Mouse (Mus musculus): ENCODE data around the gene Ackr3. TPM values are rescaled to one million over a fixed set of nuclear protein-coding genes. Genes with fewer than 3 reads are reported as not detected.

Ackr3 gene
- polyA plus RNA-seq, 2 experiments = 1.9 to 3.3 TPM

- DNase-seq (ENCODE audit: low read depth in 3 of 3, low spot score in 3 of 3) = no peak
- Histone ChIP-seq H3K4me3 (ENCODE audit: insufficient read depth in 1 of 2, low read depth in 2 of 2, low read length in 2 of 2) (no peak overlapping the region), H3K36me3 (replicated peaks; ENCODE audit: control insufficient read depth, insufficient read depth, low read depth) (no peaks in the 10 kb centered on the region), H3K27me3 (ENCODE audit: control insufficient read depth, insufficient read depth, low read length) (no peaks in the 10 kb centered on the region), H3K4me2 (ENCODE audit: low read depth) (no peak overlapping the region), H3K9ac (replicated peaks) (no peak overlapping the region), H3K27ac (no peak overlapping the region), H3K4me1 (replicated peaks; ENCODE audit: control insufficient read depth in 2 of 2, insufficient read depth in 2 of 2, low read length in 1 of 2) (no peaks in the 10 kb centered on the region), H3K9me3 (ENCODE audit: control insufficient read depth, low read length) (no peaks in the 10 kb centered on the region)
- 36% methylated on average over 5 of the region's 5 CpGs for WGBS (ENCODE audit: insufficient replicate concordance)
- ATAC-seq (ENCODE audit: insufficient read depth) = no peak
- no peak for TF ChIP-seq EP300 (IDR thresholded peaks at IDR 0.05; ENCODE audit: low read depth)
- TF ChIP-seq CTCF (IDR thresholded peaks at IDR 0.05; ENCODE audit: low read depth) = no peak
Measured at GRCm38 (mm10) chr1:90177978-90178377, 25.8 kb upstream of the Ackr3 start.

DNA sequence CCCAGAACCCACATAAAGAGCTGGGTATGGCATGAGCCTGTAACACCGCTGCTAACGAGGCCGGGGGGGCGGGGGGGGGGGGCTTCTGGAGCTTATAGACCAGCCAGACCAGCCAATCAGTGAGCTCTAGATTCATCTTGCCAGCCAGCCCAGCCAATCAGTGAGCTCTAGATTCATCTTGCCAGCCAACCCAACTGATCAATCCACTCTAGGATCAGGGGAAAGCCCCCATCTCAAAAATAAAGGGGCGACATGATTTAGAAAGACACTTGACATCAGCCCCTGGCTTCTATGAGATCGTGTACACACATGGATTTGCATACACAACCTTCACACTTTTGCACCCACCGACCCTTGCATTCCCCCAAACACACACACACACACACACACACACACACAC is 23.3 kb upstream of the Ackr3 start:
- WGBS (ENCODE audit: insufficient replicate concordance) = 75% methylated on average over 7 of the region's 7 CpGs
- Histone ChIP-seq H3K27ac (no peak overlapping the region), H3K4me1 (replicated peaks; ENCODE audit: control insufficient read depth in 2 of 2, insufficient read depth in 2 of 2, low read length in 1 of 2) (no peaks in the 10 kb centered on the region), H3K9ac (replicated peaks) (no peak overlapping the region), H3K9me3 (ENCODE audit: control insufficient read depth, low read length) (no peaks in the 10 kb centered on the region), H3K36me3 (replicated peaks; ENCODE audit: control insufficient read depth, insufficient read depth, low read depth) (no peaks in the 10 kb centered on the region), H3K4me3 (ENCODE audit: insufficient read depth in 1 of 2, low read depth in 2 of 2, low read length in 2 of 2) (no peak overlapping the region), H3K4me2 (ENCODE audit: low read depth) (no peak overlapping the region), H3K27me3 (ENCODE audit: control insufficient read depth, insufficient read depth, low read length) (no peaks in the 10 kb centered on the region)
- ATAC-seq (ENCODE audit: insufficient read depth) (no peak), DNase-seq (ENCODE audit: low read depth in 3 of 3, low spot score in 3 of 3) (no peak)
- no peak for TF ChIP-seq CTCF (IDR thresholded peaks at IDR 0.05; ENCODE audit: low read depth)
- no peak for TF ChIP-seq EP300 (IDR thresholded peaks at IDR 0.05; ENCODE audit: low read depth)

DNA sequence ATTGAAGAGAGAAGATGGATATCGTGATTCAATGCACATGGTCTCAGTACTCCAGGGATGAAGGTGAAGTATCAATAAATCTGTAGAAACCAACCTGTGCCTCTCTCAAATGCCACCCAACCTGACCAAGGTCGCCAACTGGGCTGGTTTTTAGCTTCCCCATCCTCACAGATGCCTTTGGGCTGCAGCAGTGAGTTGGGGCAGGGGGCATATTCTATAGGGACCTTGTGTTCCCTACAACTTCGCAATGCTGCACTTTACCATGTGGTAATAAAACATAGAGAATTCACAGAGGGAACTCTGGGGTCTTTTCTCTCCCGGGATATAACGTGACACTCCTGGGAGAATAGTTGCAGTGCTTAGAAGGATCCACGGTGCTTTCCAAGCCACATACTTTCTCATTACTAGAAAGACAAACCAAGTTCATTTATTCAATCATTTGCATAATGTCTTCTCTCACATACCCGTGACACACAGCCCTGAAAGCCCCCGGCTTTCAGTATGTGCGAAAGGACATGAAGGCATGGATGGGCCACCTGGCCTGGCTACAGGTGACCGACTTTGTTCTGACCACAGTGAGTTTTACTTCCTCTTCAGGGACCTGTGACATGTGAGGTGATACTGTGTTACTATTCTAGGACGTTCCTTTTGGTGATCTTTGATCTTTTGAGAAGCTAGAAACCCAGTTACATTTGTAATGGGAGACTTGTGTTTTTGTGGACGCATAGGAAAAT is 22.6 kb upstream of the Ackr3 start:
- H3K4me1 ChIP-seq (replicated peaks; ENCODE audit: control insufficient read depth in 2 of 2, insufficient read depth in 2 of 2, low read length in 1 of 2) = no peaks in the 10 kb centered on the region
- no peaks in the 10 kb centered on the region for H3K27me3 ChIP-seq (ENCODE audit: control insufficient read depth, insufficient read depth, low read length)
- no peak overlapping the region for H3K4me3 ChIP-seq (ENCODE audit: insufficient read depth in 1 of 2, low read depth in 2 of 2, low read length in 2 of 2)
- no peak overlapping the region for H3K27ac ChIP-seq
- TF ChIP-seq CTCF (IDR thresholded peaks at IDR 0.05; ENCODE audit: low read depth) = no peak
- no peak for TF ChIP-seq EP300 (IDR thresholded peaks at IDR 0.05; ENCODE audit: low read depth)
- WGBS (ENCODE audit: insufficient replicate concordance) = 60% methylated on average over 12 of the region's 12 CpGs
- H3K4me2 ChIP-seq (ENCODE audit: low read depth) = no peak overlapping the region
- no peaks in the 10 kb centered on the region for H3K9me3 ChIP-seq (ENCODE audit: control insufficient read depth, low read length)
- no peaks in the 10 kb centered on the region for H3K36me3 ChIP-seq (replicated peaks; ENCODE audit: control insufficient read depth, insufficient read depth, low read depth)
- no peak overlapping the region for H3K9ac ChIP-seq (replicated peaks)
- DNase-seq (ENCODE audit: low read depth in 3 of 3, low spot score in 3 of 3) (no peak), ATAC-seq (ENCODE audit: insufficient read depth) (no peak)

GRCm38 (mm10) chr1:90182521-90182920 is 21.3 kb upstream of the Ackr3 start:
- Histone ChIP-seq H3K4me1 (replicated peaks; ENCODE audit: control insufficient read depth in 2 of 2, insufficient read depth in 2 of 2, low read length in 1 of 2) (no peaks in the 10 kb centered on the region), H3K27ac (no peak overlapping the region), H3K9ac (replicated peaks) (no peak overlapping the region), H3K4me2 (ENCODE audit: low read depth) (no peak overlapping the region), H3K4me3 (ENCODE audit: insufficient read depth in 1 of 2, low read depth in 2 of 2, low read length in 2 of 2) (no peak overlapping the region), H3K9me3 (ENCODE audit: control insufficient read depth, low read length) (no peaks in the 10 kb centered on the region), H3K36me3 (replicated peaks; ENCODE audit: control insufficient read depth, insufficient read depth, low read depth) (no peaks in the 10 kb centered on the region), H3K27me3 (ENCODE audit: control insufficient read depth, insufficient read depth, low read length) (no peaks in the 10 kb centered on the region)
- no peak for TF ChIP-seq EP300 (IDR thresholded peaks at IDR 0.05; ENCODE audit: low read depth)
- TF ChIP-seq CTCF (IDR thresholded peaks at IDR 0.05; ENCODE audit: low read depth) = no peak
- ATAC-seq (ENCODE audit: insufficient read depth) = no peak
- WGBS (ENCODE audit: insufficient replicate concordance) = 48% methylated on average over 5 of the region's 5 CpGs
- no peak for DNase-seq (ENCODE audit: low read depth in 3 of 3, low spot score in 3 of 3)

DNA sequence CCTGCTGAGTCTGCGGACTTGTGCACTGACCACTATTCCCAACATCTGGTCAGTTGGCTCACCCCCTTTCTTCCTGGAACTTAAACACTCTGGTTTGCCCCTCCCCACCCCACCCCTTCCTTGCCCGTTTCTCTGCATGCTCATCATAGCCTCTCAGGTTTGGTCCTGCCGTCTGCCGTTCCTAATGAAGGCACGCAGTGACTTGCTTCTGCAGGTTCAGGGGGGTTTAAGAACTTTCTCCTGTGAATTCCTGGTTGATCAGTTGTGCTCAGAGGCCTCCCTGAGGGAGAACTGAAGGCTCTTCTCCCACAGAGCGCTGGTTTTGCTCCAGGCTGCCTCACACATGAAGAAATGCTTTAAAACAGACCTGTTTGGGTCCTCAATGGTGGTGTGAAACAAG is 20.2 kb upstream of the Ackr3 start:
- no peak overlapping the region for H3K4me3 ChIP-seq (ENCODE audit: insufficient read depth in 1 of 2, low read depth in 2 of 2, low read length in 2 of 2)
- TF ChIP-seq CTCF (IDR thresholded peaks at IDR 0.05; ENCODE audit: low read depth) (no peak), EP300 (IDR thresholded peaks at IDR 0.05; ENCODE audit: low read depth) (no peak)
- H3K9me3 ChIP-seq (ENCODE audit: control insufficient read depth, low read length) = no peaks in the 10 kb centered on the region
- DNase-seq (ENCODE audit: low read depth in 3 of 3, low spot score in 3 of 3) (no peak), ATAC-seq (ENCODE audit: insufficient read depth) (no peak)
- no peak overlapping the region for H3K4me2 ChIP-seq (ENCODE audit: low read depth)
- no peaks in the 10 kb centered on the region for H3K27me3 ChIP-seq (ENCODE audit: control insufficient read depth, insufficient read depth, low read length)
- no peak overlapping the region for H3K27ac ChIP-seq
- WGBS (ENCODE audit: insufficient replicate concordance) = 49% methylated on average over 6 of the region's 6 CpGs
- no peaks in the 10 kb centered on the region for H3K36me3 ChIP-seq (replicated peaks; ENCODE audit: control insufficient read depth, insufficient read depth, low read depth)
- H3K4me1 ChIP-seq (replicated peaks; ENCODE audit: control insufficient read depth in 2 of 2, insufficient read depth in 2 of 2, low read length in 1 of 2) = no peaks in the 10 kb centered on the region
- no peak overlapping the region for H3K9ac ChIP-seq (replicated peaks)
